Mouse (Mus musculus): ENCODE results near the gene Mical3.

GRCm38 (mm10) chr6:120884436-120884835 lies 246.4 kb downstream of the Mical3 start:
- TF ChIP-seq ZNF384 (IDR thresholded peaks at IDR 0.05; ENCODE audit: low read depth, low read length) (no peak), CHD2 (IDR thresholded peaks at IDR 0.05; ENCODE audit: low read depth, low read length) (no peak), MAFK (IDR thresholded peaks at IDR 0.05; ENCODE audit: insufficient read depth, low read depth, low read length) (no peak), ZC3H11A (IDR thresholded peaks at IDR 0.05; ENCODE audit: borderline replicate concordance, low read depth, low read length) (no peak), HCFC1 (IDR thresholded peaks at IDR 0.05; ENCODE audit: borderline replicate concordance, insufficient read depth, low read length) (no peak)

Measured in ES-E14 (cell line).